Mouse (Mus musculus) lung, postnatal 10 days (tissue): Measurements from ENCODE around the gene Cdc42ep3.

Experiments used
- DNase-seq: peaks from one replicate; pipeline ENCODE4 v3.0.0; 2021

Cdc42ep3 gene

GRCm38 (mm10) chr17:79285030-79285601, 69.8 kb downstream of the Cdc42ep3 start:
- no peak for DNase-seq
